Mouse (Mus musculus): Measurements from ENCODE around the gene Plbd2. TPM values are rescaled to one million over a fixed set of nuclear protein-coding genes. Genes with fewer than 3 reads are reported as not detected.

Gene Plbd2
- polyA plus RNA-seq, 1 experiment, result 75.3 TPM

GRCm38 (mm10) chr5:120456253-120456652, 47.2 kb downstream of the Plbd2 start:
- no peak overlapping the region for H3K4me3 ChIP-seq
- TF ChIP-seq MYOD1 (IDR thresholded peaks at IDR 0.05; ENCODE audit: control insufficient read depth in 1 of 3, insufficient read length in 2 of 3, low read depth in 2 of 3) (no peak), CEBPB (IDR thresholded peaks at IDR 0.05; ENCODE audit: insufficient read depth, poor library complexity, severe bottlenecking) (no peak), REST (IDR thresholded peaks at IDR 0.05; ENCODE audit: insufficient read depth, insufficient read length) (no peak), E2F4 (IDR thresholded peaks at IDR 0.05; ENCODE audit: insufficient read depth) (no peak), MAX (IDR thresholded peaks at IDR 0.05; ENCODE audit: low read depth) (no peak), POLR2AphosphoS2 (IDR thresholded peaks at IDR 0.05; ENCODE audit: insufficient read length, low read depth) (no peak), MYOG (IDR thresholded peaks at IDR 0.05; ENCODE audit: control insufficient read depth in 1 of 3, insufficient read depth in 1 of 3, insufficient read length in 2 of 3, low read depth in 2 of 3) (no peak), TCF12 (IDR thresholded peaks at IDR 0.05; ENCODE audit: insufficient read depth, poor library complexity, severe bottlenecking) (no peak)
- H3ac ChIP-seq (ENCODE audit: control insufficient read depth, insufficient read length), result no peak overlapping the region
- H3K36me3 ChIP-seq (ENCODE audit: control insufficient read depth, insufficient read depth), result no peaks in the 10 kb centered on the region
- peaks cover 28% of the 10 kb centered on the region for H3K27me3 ChIP-seq (ENCODE audit: control insufficient read depth, insufficient read depth, insufficient read length)
- no peaks in the 10 kb centered on the region for H3K79me2 ChIP-seq (ENCODE audit: control insufficient read depth, insufficient read depth)
- no peak overlapping the region for H3K4me2 ChIP-seq (ENCODE audit: low read depth)

GRCm38 (mm10) chr5:120454756-120455337, 48.6 kb downstream of the Plbd2 start:
- H3K27me3 ChIP-seq (ENCODE audit: control insufficient read depth, insufficient read depth, insufficient read length), result peaks cover 26% of the 10 kb centered on the region

GRCm38 (mm10) chr5:120447305-120447704, 56.1 kb downstream of the Plbd2 start:
- H3ac ChIP-seq (ENCODE audit: control insufficient read depth, insufficient read length), result no peak overlapping the region
- H3K79me2 ChIP-seq (ENCODE audit: control insufficient read depth, insufficient read depth), result no peaks in the 10 kb centered on the region
- TF ChIP-seq POLR2A (IDR thresholded peaks at IDR 0.05; ENCODE audit: insufficient read length, low read depth) (no peak), TCF12 (IDR thresholded peaks at IDR 0.05; ENCODE audit: insufficient read depth, poor library complexity, severe bottlenecking) (no peak), MYOG (IDR thresholded peaks at IDR 0.05; ENCODE audit: control insufficient read depth in 1 of 3, insufficient read depth in 1 of 3, insufficient read length in 2 of 3, low read depth in 2 of 3) (no peak), SRF (IDR thresholded peaks at IDR 0.05; ENCODE audit: control insufficient read depth, insufficient read length, low read depth) (no peak), MAX (IDR thresholded peaks at IDR 0.05; ENCODE audit: low read depth) (no peak), MYOD1 (IDR thresholded peaks at IDR 0.05; ENCODE audit: control insufficient read depth in 1 of 3, insufficient read length in 2 of 3, low read depth in 2 of 3) (no peak)
- H3K4me3 ChIP-seq, result no peak overlapping the region
- peaks cover 34% of the 10 kb centered on the region for H3K27me3 ChIP-seq (ENCODE audit: control insufficient read depth, insufficient read depth, insufficient read length)
- no peaks in the 10 kb centered on the region for H3K36me3 ChIP-seq (ENCODE audit: control insufficient read depth, insufficient read depth)
- H3K4me2 ChIP-seq (ENCODE audit: low read depth), result no peak overlapping the region

More at GRCm38 (mm10) chr5:120454756-120455337, 48.6 kb downstream of the Plbd2 start:
- no peak for TF ChIP-seq TCF12 (IDR thresholded peaks at IDR 0.05; ENCODE audit: insufficient read depth, poor library complexity, severe bottlenecking)
- no peak for TF ChIP-seq MYOD1 (IDR thresholded peaks at IDR 0.05; ENCODE audit: control insufficient read depth in 1 of 3, insufficient read length in 2 of 3, low read depth in 2 of 3)
- TF ChIP-seq POLR2AphosphoS2 (IDR thresholded peaks at IDR 0.05; ENCODE audit: insufficient read length, low read depth), result no peak
- TF ChIP-seq CEBPB (IDR thresholded peaks at IDR 0.05; ENCODE audit: insufficient read depth, poor library complexity, severe bottlenecking), result no peak
- no peak for TF ChIP-seq REST (IDR thresholded peaks at IDR 0.05; ENCODE audit: insufficient read depth, insufficient read length)
- no peak for TF ChIP-seq TCF3 (IDR thresholded peaks at IDR 0.05; ENCODE audit: insufficient read length, low read depth)
- TF ChIP-seq MAX (IDR thresholded peaks at IDR 0.05; ENCODE audit: low read depth), result no peak
- no peak for TF ChIP-seq POLR2A (IDR thresholded peaks at IDR 0.05; ENCODE audit: insufficient read length, low read depth)
- no peak for TF ChIP-seq SRF (IDR thresholded peaks at IDR 0.05; ENCODE audit: control insufficient read depth, insufficient read length, low read depth)
- TF ChIP-seq E2F4 (IDR thresholded peaks at IDR 0.05; ENCODE audit: insufficient read depth), result no peak
- no peak for TF ChIP-seq USF1 (IDR thresholded peaks at IDR 0.05; ENCODE audit: low read depth)
- TF ChIP-seq MYOG (IDR thresholded peaks at IDR 0.05; ENCODE audit: control insufficient read depth in 1 of 3, insufficient read depth in 1 of 3, insufficient read length in 2 of 3, low read depth in 2 of 3), result no peak
- Histone ChIP-seq H3K4me3 (no peak overlapping the region), H3K79me2 (ENCODE audit: control insufficient read depth, insufficient read depth) (no peaks in the 10 kb centered on the region), H3ac (ENCODE audit: control insufficient read depth, insufficient read length) (no peak overlapping the region), H3K36me3 (ENCODE audit: control insufficient read depth, insufficient read depth) (no peaks in the 10 kb centered on the region), H3K4me2 (ENCODE audit: low read depth) (no peak overlapping the region)

- no peak overlapping the region for H3K4me3 ChIP-seq
- H3ac ChIP-seq (ENCODE audit: control insufficient read depth, insufficient read length), result no peak overlapping the region
- H3K36me3 ChIP-seq (ENCODE audit: control insufficient read depth, insufficient read depth), result no peaks in the 10 kb centered on the region
- peaks cover 54% of the 10 kb centered on the region for H3K27me3 ChIP-seq (ENCODE audit: control insufficient read depth, insufficient read depth, insufficient read length)
- peak overlapping the region; percentile 74 for H3K4me2 ChIP-seq (ENCODE audit: low read depth)
- no peaks in the 10 kb centered on the region for H3K79me2 ChIP-seq (ENCODE audit: control insufficient read depth, insufficient read depth)
- TF ChIP-seq MAX (IDR thresholded peaks at IDR 0.05; ENCODE audit: low read depth) (no peak), REST (IDR thresholded peaks at IDR 0.05; ENCODE audit: insufficient read depth, insufficient read length) (no peak), MYOG (IDR thresholded peaks at IDR 0.05; ENCODE audit: control insufficient read depth in 1 of 3, insufficient read depth in 1 of 3, insufficient read length in 2 of 3, low read depth in 2 of 3) (no peak), POLR2AphosphoS2 (IDR thresholded peaks at IDR 0.05; ENCODE audit: insufficient read length, low read depth) (no peak), MYOD1 (IDR thresholded peaks at IDR 0.05; ENCODE audit: control insufficient read depth in 1 of 3, insufficient read length in 2 of 3, low read depth in 2 of 3) (no peak), SRF (IDR thresholded peaks at IDR 0.05; ENCODE audit: control insufficient read depth, insufficient read length, low read depth) (no peak), POLR2A (IDR thresholded peaks at IDR 0.05; ENCODE audit: insufficient read length, low read depth) (no peak), E2F4 (IDR thresholded peaks at IDR 0.05; ENCODE audit: insufficient read depth) (no peak), USF1 (IDR thresholded peaks at IDR 0.05; ENCODE audit: low read depth) (no peak), TCF3 (IDR thresholded peaks at IDR 0.05; ENCODE audit: insufficient read length, low read depth) (no peak), TCF12 (IDR thresholded peaks at IDR 0.05; ENCODE audit: insufficient read depth, poor library complexity, severe bottlenecking) (no peak), CEBPB (IDR thresholded peaks at IDR 0.05; ENCODE audit: insufficient read depth, poor library complexity, severe bottlenecking) (no peak)
Observed at GRCm38 (mm10) chr5:120440733-120441132, 62.7 kb downstream of the Plbd2 start.
